Mouse (Mus musculus) frontal cortex, postnatal 14 days (tissue): ENCODE data around the gene Gramd1b.

Source experiments
- DNase-seq, 2 experiments: peaks; one replicate each; pipeline ENCODE4 v3.0.0; 2022; ENCODE audit warnings: low spot score in 2 of 2

Gene Gramd1b

DNA sequence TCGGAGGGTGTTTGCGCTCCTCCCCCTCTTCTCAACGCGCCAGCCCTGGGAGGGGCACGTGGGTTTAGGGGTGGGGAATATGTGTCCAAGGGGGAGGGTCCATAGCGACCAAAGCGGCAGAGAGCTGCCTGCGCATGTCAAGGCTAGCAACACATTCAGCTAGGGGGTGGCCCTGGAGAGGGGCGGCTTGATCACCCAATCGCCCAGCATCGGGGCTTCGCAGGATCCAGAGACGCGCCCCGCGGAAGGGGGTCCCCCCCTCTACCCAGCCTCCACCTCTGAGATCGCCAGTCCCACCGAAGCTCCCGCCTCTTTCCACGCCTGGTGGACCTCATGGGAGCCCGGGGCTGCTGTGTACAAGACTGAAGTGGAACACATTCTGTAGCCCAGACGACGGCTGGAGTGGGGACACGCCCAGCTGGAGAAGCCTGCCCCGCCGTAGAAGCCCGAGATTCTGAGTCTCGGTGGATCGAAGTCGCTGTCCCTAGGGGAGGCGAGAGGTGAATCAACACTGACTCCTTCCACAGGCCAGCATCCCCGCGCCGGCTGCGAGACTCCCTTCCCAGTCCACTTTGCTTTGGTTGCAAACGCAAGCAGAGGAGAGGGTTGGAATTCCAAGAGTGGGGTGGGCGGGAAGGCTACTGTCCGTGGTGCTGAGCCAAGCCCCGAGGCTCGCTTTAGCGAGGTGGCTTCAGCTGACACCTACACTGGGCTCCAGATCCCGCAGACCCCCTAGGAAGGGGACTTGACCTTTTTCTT is 261.9 kb downstream of the Gramd1b start, which contains the start of gene Scn3b:
TSS of gene Scn3b (plus strand) at position 115 of the 759 bp plus-strand sequence.
- DNase-seq, result peak; percentile 73 to 86

DNA sequence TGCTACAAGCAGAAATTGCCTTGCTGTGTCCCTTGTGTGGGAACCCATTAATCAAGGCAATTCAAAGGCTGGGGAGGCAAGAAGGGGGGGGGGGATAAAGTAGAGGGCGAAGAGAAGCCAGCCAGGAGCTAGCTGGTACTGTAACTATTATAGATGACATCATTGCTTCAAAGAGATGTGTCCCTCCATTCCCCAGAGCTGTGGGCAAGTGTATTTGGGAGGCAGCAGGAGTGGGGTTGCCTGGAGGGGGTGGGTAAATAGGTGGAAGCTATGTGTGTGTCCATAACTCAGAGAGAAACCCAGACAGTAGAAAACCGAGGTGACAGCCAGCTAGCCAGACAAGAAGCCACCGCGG is 262.5 kb downstream of the Gramd1b start:
- no peak for DNase-seq

DNA sequence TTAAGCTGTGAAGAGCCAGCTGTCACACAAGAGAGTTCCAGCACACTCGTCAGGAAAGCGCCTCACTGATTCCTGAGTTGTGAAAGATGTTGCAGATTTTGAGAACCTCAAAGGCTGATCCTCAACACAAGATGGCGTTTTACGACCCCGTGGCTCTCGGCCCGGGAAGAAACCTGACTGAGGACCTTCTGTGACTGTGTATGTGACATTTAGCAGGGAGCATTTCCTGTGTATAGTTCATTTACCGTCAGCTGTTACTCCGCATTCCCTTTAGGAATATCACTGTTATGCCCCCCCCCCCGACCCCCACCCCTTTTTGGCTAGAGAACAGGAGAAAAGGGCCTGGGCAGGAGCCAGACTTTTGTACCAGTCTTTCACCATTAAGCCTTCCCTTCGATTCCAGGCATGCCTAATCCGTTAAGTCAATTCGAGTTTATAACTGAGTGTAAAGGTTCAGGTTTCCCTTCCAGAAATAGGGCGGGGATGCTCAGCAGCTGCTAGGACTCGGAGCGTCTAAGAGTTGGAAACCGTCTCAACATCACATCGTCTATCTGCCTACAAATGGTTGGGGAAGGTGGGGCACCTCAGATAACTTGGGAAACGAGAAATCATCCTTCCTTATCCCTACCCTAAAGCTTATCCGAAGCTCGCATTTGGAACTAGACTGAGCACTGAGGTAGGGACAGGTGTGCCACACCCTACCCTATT is 263.0 kb downstream of the Gramd1b start:
- DNase-seq, result no peak

DNA sequence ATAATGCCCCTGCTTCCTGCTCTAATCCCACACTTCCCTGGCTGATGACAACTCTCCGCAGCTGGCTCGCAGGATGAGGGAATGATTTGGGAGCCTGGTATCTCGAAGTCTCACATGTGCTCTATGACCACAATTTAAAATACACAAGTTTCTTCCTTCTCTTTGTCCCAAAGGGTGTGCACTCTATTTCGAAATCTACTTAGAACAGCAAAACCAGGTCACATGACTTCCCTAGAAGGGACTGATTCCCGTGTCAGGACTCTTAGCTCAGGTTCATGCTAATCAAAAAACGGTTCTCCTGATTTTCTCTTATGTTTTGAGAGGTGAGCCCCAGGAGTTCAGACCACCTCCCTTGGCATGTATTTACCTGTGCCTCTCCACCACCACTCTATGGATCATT is 267.3 kb downstream of the Gramd1b start:
- DNase-seq, result no peak

DNA sequence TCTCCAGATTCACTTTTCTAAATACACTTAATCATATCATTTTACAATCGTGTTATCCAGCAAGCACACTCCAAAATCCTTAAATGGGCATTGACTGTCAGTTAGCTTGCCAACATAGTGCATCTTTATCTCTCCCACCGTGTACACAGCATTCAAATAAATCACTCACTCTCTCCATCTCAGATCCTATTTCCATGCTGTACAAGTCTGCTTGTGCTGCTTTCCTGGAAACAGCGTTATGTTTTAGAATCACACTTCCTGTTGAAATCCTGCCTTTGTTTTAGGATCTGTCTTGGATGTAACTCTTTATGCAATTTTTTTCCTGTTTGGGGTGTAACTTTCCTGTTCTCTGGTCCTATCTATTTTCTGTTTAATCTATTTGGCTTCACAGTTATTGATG is 278.7 kb downstream of the Gramd1b start:
- DNase-seq, result no peak

DNA sequence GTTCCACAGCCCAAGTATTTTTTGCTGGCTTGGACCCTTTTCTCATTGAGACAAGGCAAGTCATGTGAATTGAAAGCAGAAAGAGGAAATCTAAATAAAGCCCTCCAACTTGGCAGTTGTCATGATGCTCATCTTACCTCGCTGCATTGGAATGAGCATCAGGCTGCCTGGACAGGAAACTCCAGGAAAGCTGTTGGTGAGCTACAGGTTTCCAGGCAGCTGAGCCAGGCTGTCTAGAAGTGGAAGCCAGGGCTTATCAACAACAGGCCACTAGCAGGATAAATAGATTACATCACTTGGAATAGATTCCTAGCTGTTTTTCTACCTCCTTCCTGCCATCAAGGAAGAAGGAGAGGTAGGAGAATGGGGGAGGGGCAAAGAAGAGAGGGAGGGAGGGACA is 282.1 kb downstream of the Gramd1b start:
- DNase-seq, result no peak

DNA sequence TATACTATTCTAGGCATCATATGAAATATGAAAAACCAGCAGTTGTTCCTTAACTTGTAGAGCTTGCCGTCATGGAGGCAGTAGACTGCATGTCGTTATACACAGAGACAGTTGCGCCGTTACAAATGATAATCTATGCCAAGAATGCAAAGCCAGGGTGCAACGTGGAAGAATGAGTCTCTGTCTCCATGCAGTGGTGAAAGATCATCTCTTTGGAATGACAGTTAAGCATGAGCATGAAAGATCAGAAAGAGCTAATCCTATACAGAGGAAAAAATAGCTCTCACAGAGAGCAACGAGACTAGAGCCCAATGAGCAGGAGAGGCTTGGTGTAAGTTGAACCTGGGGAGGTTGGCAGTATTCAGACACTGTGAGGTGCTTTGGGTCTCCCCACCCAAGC is 284.5 kb downstream of the Gramd1b start:
- DNase-seq, result no peak

DNA sequence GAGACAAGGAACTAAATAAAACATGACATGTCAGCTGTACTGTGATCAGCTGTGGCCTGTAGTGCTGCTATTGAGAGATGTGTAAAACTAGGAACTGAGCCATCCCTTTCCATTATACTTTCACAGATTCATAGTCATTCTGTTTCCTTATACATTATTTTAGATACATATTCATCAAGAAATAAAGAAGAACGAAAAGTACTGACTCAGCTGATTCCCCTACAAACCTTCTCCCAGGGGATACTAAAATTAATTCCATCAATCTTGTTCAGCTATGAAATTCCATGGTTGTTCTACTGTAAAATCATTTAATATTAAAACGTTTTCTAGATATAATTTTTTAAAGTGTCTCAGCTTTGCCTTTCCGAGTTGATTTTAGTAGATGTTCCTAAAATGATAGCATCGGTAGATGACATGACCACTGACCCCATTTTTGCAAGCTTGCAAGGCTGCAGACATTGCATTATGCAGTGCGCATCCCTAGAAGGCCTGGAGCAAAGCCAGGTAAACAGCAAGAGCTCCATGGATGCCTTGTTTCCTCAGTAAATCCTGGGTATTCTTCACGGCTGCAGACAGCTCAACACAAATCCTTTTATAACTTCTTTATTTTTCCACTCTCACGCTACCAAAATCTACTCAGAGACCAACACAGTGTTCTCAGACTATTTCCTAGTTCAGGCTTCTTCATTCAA is 285.1 kb downstream of the Gramd1b start:
- no peak for DNase-seq

DNA sequence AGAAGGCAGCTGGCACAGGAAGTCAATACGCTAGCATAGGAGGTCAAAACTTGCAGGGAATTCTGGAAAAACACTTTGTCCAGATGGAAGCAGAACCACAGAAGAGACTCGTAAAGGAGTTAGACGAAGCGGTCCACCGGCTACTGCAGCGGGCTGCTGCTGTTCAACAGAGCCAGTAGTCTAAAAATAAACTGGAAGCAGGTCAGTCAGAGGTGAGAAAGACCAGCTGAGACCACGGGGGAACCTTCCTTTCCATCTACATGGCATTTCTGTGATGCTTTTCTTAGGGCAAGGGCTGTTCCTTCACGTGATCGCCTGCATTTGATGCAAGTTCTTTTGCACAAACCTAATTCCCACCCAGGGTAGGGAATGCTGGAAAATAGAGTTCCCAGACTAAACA is 285.7 kb downstream of the Gramd1b start:
- DNase-seq, result no peak
